Mouse (Mus musculus) hindbrain, embryonic 14.5 days (tissue): ENCODE measurements at regions not wholly inside any gene's neighbourhood (a gene's known extent, or its start where the extent isn't known, plus 50 kb on each side); places are given as distances from the start of the nearest gene placed in this dataset.

Experiments used
- ATAC-seq: fragments of 200-750 bp; cut with Nextera tagmentation; 2 replicates; pipeline ENCODE4 v1.8.0; 2017; ENCODE audit warnings: moderate number of reproducible peaks, mild to moderate bottlenecking, moderate TSS enrichment, moderate library complexity; ENCODE audit not compliant: low FRiP score
- DNase-seq: peaks from one replicate; pipeline ENCODE4 v3.0.0-alpha.2; 2015; ENCODE audit warnings: low spot score
- H3K27ac ChIP-seq: fragments of 300-500 bp; sonication (generic); 2 replicates; pipeline ENCODE4 v1.5.1; 2014; ENCODE audit warnings: mild to moderate bottlenecking, moderate library complexity
- H3K27me3 ChIP-seq: fragments of 300-500 bp; sonication (generic); 2 replicates; pipeline ENCODE4 v1.6.1; 2014; ENCODE audit warnings: mild to moderate bottlenecking, low read length, mixed read lengths; ENCODE audit not compliant: control insufficient read depth, insufficient read depth
- H3K36me3 ChIP-seq: fragments of 300-500 bp; sonication (generic); replicated peaks from 2 replicates; pipeline ENCODE4 v1.6.1; 2014; ENCODE audit not compliant: control insufficient read depth, insufficient read depth
- H3K4me1 ChIP-seq: fragments of 300-500 bp; sonication (generic); replicated peaks from 2 replicates; pipeline ENCODE4 v1.6.1; 2014; ENCODE audit warnings: antibody characterized with exemption, low read length, mixed read lengths; ENCODE audit not compliant: control insufficient read depth, insufficient read depth
- H3K4me2 ChIP-seq: fragments of 300-500 bp; sonication (generic); replicated peaks from 2 replicates; pipeline ENCODE4 v1.6.1; 2014; ENCODE audit warnings: mild to moderate bottlenecking, moderate library complexity
- H3K4me3 ChIP-seq: fragments of 300-500 bp; sonication (generic); replicated peaks from 2 replicates; pipeline ENCODE4 v1.5.1; 2014; ENCODE audit warnings: mild to moderate bottlenecking, low read length
- H3K9ac ChIP-seq: fragments of 300-500 bp; sonication (generic); 2 replicates; pipeline ENCODE4 v1.6.1; 2014
- H3K9me3 ChIP-seq: fragments of 300-500 bp; sonication (generic); 2 replicates; pipeline ENCODE4 v1.6.1; 2016; ENCODE audit warnings: low read length; ENCODE audit not compliant: control insufficient read depth

DNA sequence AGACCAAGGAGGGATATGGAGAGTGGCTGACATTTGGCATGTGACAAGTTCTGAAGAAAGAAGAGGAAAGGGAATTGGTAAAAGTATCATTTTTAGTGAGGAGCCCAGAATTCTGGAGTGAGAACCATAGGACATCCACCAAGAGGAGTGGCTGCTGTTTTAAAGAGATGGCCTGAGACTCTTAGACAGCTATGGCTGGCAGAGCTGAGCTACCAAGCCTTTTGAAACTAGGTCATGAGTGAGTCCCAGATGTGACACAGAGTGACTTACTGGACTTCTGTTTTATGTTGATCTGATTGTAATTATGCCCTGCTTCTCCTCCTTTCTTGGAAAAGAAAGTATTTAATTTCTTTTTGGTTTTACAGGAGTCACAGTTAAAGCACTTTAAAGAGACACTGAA, 61.8 kb upstream of the Tprg start:
- Histone ChIP-seq H3K4me3 (no peak overlapping the region), H3K27me3 (no peaks in the 10 kb centered on the region), H3K27ac (no peak overlapping the region), H3K9ac (no peak overlapping the region), H3K4me2 (no peak overlapping the region), H3K36me3 (no peaks in the 10 kb centered on the region), H3K9me3 (no peaks in the 10 kb centered on the region), H3K4me1 (no peaks in the 10 kb centered on the region)
- DNase-seq, result no peak
- ATAC-seq, result no peak
